Mouse (Mus musculus): Measurements from ENCODE around the gene Zfp280b. TPM values are rescaled to one million over a fixed set of nuclear protein-coding genes. Genes with fewer than 3 reads are reported as not detected.
A peak's percentile ranks its signal among the peaks of the same experiment; 100 is the strongest.
"Not testable (repeated sequence)": the region's sequence is repeated elsewhere in the genome, so short reads cannot be mapped to it uniquely, and the experiment has no call there.

The Zfp280b gene
- polyA plus RNA-seq, 1 experiment from 2014 or later, result 18.9 TPM

- 0 out of 2 replicates have a peak, but pooled peaks cover 3% of the 10 kb centered on the region for H3K4me1 ChIP-seq (replicated peaks)
- peak; percentile 9; the same call in 1 of the 2 replicates for ATAC-seq
- peak overlapping the region; percentile 95 for H3K9ac ChIP-seq
- H3K4me2 ChIP-seq (replicated peaks), result peak overlapping the region; percentile 73
- H3K27me3 ChIP-seq (replicated peaks), result no peaks in the 10 kb centered on the region
- peak overlapping the region; percentile 53; the same call in 1 of the 2 replicates for H3K27ac ChIP-seq
- H3K36me3 ChIP-seq, result peaks cover 6% of the 10 kb centered on the region
- no peaks in the 10 kb centered on the region for H3K9me3 ChIP-seq
- 13% methylated on average over 7 of the region's 7 CpGs for WGBS
- H3K4me3 ChIP-seq (replicated peaks), result peak overlapping the region; percentile 81
Measured at GRCm38 (mm10) chr10:76033119-76033455, 637 bp downstream of the Zfp280b start.

- H3K27me3 ChIP-seq (replicated peaks), result no peaks in the 10 kb centered on the region
- no peaks in the 10 kb centered on the region for H3K9me3 ChIP-seq
- WGBS, result 90% methylated on average over 8 of the region's 8 CpGs
- H3K4me3 ChIP-seq (replicated peaks), result no peak overlapping the region
- no peak for ATAC-seq
- H3K27ac ChIP-seq, result no peak overlapping the region
- H3K4me1 ChIP-seq (replicated peaks), result no peaks in the 10 kb centered on the region
- peaks cover 17% of the 10 kb centered on the region for H3K36me3 ChIP-seq
- peak overlapping the region; percentile 73 for H3K4me2 ChIP-seq (replicated peaks)
- no peak overlapping the region for H3K9ac ChIP-seq
Measured at GRCm38 (mm10) chr10:76034001-76034600, 1.7 kb downstream of the Zfp280b start.

GRCm38 (mm10) chr10:76035277-76035676 lies 2.8 kb downstream of the Zfp280b start:
- Histone ChIP-seq H3K27me3 (replicated peaks) (no peaks in the 10 kb centered on the region), H3K4me1 (replicated peaks) (no peaks in the 10 kb centered on the region), H3K4me2 (replicated peaks) (no peak overlapping the region), H3K27ac (no peak overlapping the region), H3K36me3 (peaks cover 28% of the 10 kb centered on the region), H3K4me3 (replicated peaks) (no peak overlapping the region), H3K9ac (no peak overlapping the region), H3K9me3 (no peaks in the 10 kb centered on the region)
- no peak for ATAC-seq

- H3K36me3 ChIP-seq, result peaks cover 37% of the 10 kb centered on the region
- 93% methylated on average over 5 of the region's 5 CpGs for WGBS
- no peak overlapping the region for H3K9ac ChIP-seq
Measured at GRCm38 (mm10) chr10:76036962-76037361, 4.5 kb downstream of the Zfp280b start.

GRCm38 (mm10) chr10:76045343-76045742 lies 12.9 kb downstream of the Zfp280b start:
- H3K9ac ChIP-seq, result no peak overlapping the region
- no peak for ATAC-seq
- no peak overlapping the region for H3K4me2 ChIP-seq (replicated peaks)
- peaks cover 14% of the 10 kb centered on the region for H3K36me3 ChIP-seq
- no peaks in the 10 kb centered on the region for H3K9me3 ChIP-seq
- H3K4me3 ChIP-seq (replicated peaks), result no peak overlapping the region
- 37% methylated on average over 5 of the region's 5 CpGs for WGBS
- H3K27ac ChIP-seq, result no peak overlapping the region
- H3K27me3 ChIP-seq (replicated peaks), result no peaks in the 10 kb centered on the region
- H3K4me1 ChIP-seq (replicated peaks), result no peaks in the 10 kb centered on the region

More at GRCm38 (mm10) chr10:76036962-76037361, 4.5 kb downstream of the Zfp280b start:
- no peak overlapping the region for H3K4me3 ChIP-seq (replicated peaks)
- ATAC-seq, result no peak
- H3K9me3 ChIP-seq, result no peaks in the 10 kb centered on the region
- H3K4me2 ChIP-seq (replicated peaks), result no peak overlapping the region
- no peak overlapping the region for H3K27ac ChIP-seq
- H3K4me1 ChIP-seq (replicated peaks), result no peaks in the 10 kb centered on the region
- no peaks in the 10 kb centered on the region for H3K27me3 ChIP-seq (replicated peaks)

- no peaks in the 10 kb centered on the region for H3K27me3 ChIP-seq (replicated peaks)
- 6% methylated on average over 1 of the region's 1 CpGs for WGBS
- no peak for ATAC-seq
Measured at GRCm38 (mm10) chr10:76046754-76047153, 14.3 kb downstream of the Zfp280b start.

GRCm38 (mm10) chr10:76047182-76047869 lies 14.9 kb downstream of the Zfp280b start:
- H3K9ac ChIP-seq, result no peak overlapping the region
- H3K4me3 ChIP-seq (replicated peaks), result no peak overlapping the region
- H3K36me3 ChIP-seq, result peaks cover 6% of the 10 kb centered on the region
- 20% methylated on average over 5 of the region's 5 CpGs for WGBS
- no peak overlapping the region for H3K27ac ChIP-seq
- no peaks in the 10 kb centered on the region for H3K9me3 ChIP-seq
- H3K4me2 ChIP-seq (replicated peaks), result no peak overlapping the region
- H3K27me3 ChIP-seq (replicated peaks), result no peaks in the 10 kb centered on the region
- no peaks in the 10 kb centered on the region for H3K4me1 ChIP-seq (replicated peaks)
- peak; percentile 73 for ATAC-seq

More at GRCm38 (mm10) chr10:76046754-76047153, 14.3 kb downstream of the Zfp280b start:
- Histone ChIP-seq H3K4me3 (replicated peaks) (no peak overlapping the region), H3K27ac (no peak overlapping the region), H3K9me3 (no peaks in the 10 kb centered on the region), H3K4me2 (replicated peaks) (no peak overlapping the region), H3K36me3 (peaks cover 6% of the 10 kb centered on the region), H3K9ac (no peak overlapping the region), H3K4me1 (replicated peaks) (no peaks in the 10 kb centered on the region)

- H3K9me3 ChIP-seq, result no peaks in the 10 kb centered on the region
- H3K9ac ChIP-seq, result no peak overlapping the region
- H3K27me3 ChIP-seq (replicated peaks), result no peaks in the 10 kb centered on the region
- 15% methylated on average over 6 of the region's 6 CpGs for WGBS
- no peaks in the 10 kb centered on the region for H3K4me1 ChIP-seq (replicated peaks)
- ATAC-seq, result no peak
- H3K4me3 ChIP-seq (replicated peaks), result no peak overlapping the region
- H3K36me3 ChIP-seq, result no peaks in the 10 kb centered on the region
- no peak overlapping the region for H3K27ac ChIP-seq
- no peak overlapping the region for H3K4me2 ChIP-seq (replicated peaks)
Measured at GRCm38 (mm10) chr10:76048967-76049366, 16.5 kb downstream of the Zfp280b start.

- Histone ChIP-seq H3K4me2 (replicated peaks) (no peak overlapping the region), H3K4me3 (replicated peaks) (no peak overlapping the region), H3K9ac (no peak overlapping the region), H3K36me3 (no peaks in the 10 kb centered on the region), H3K4me1 (replicated peaks) (no peaks in the 10 kb centered on the region), H3K9me3 (no peaks in the 10 kb centered on the region), H3K27ac (no peak overlapping the region), H3K27me3 (replicated peaks) (no peaks in the 10 kb centered on the region)
- WGBS, result 84% methylated on average over 11 of the region's 11 CpGs
- no peak for ATAC-seq
Measured at GRCm38 (mm10) chr10:76051860-76052259, 19.4 kb downstream of the Zfp280b start.

- H3K27me3 ChIP-seq (replicated peaks), result no peaks in the 10 kb centered on the region
- H3K4me3 ChIP-seq (replicated peaks), result no peak overlapping the region
- no peak for ATAC-seq
- 92% methylated on average over 5 of the region's 5 CpGs for WGBS
- no peak overlapping the region for H3K4me2 ChIP-seq (replicated peaks)
- no peak overlapping the region for H3K27ac ChIP-seq
- no peaks in the 10 kb centered on the region for H3K4me1 ChIP-seq (replicated peaks)
- no peaks in the 10 kb centered on the region for H3K36me3 ChIP-seq
- no peak overlapping the region for H3K9ac ChIP-seq
- no peaks in the 10 kb centered on the region for H3K9me3 ChIP-seq
Measured at GRCm38 (mm10) chr10:76062439-76062838, 30.0 kb downstream of the Zfp280b start.

- ATAC-seq, result peak; percentile 73
- WGBS, result 37% methylated on average over 12 of the region's 12 CpGs
Measured at GRCm38 (mm10) chr10:76067674-76068613, 35.5 kb downstream of the Zfp280b start.

GRCm38 (mm10) chr10:76072080-76072479 lies 39.6 kb downstream of the Zfp280b start:
- H3K9ac ChIP-seq, H3K36me3 ChIP-seq: not testable (repeated sequence)
- 93% methylated on average over 5 of the region's 5 CpGs for WGBS

More at GRCm38 (mm10) chr10:76067674-76068613, 35.5 kb downstream of the Zfp280b start:
- no peak overlapping the region for H3K4me2 ChIP-seq (replicated peaks)
- H3K9ac ChIP-seq, result no peak overlapping the region
- H3K4me1 ChIP-seq (replicated peaks), result no peaks in the 10 kb centered on the region
- no peak overlapping the region for H3K4me3 ChIP-seq (replicated peaks)
- no peaks in the 10 kb centered on the region for H3K36me3 ChIP-seq
- H3K27me3 ChIP-seq (replicated peaks), result no peaks in the 10 kb centered on the region
- no peaks in the 10 kb centered on the region for H3K9me3 ChIP-seq
- H3K27ac ChIP-seq, result no peak overlapping the region

More at GRCm38 (mm10) chr10:76072080-76072479, 39.6 kb downstream of the Zfp280b start:
- not testable (repeated sequence) for H3K9me3 ChIP-seq; H3K27ac ChIP-seq; ATAC-seq; H3K27me3 ChIP-seq (replicated peaks); H3K4me3 ChIP-seq (replicated peaks); H3K4me1 ChIP-seq (replicated peaks); H3K4me2 ChIP-seq (replicated peaks)
